Mouse (Mus musculus) heart, embryonic 12.5 days (tissue): Measurements from ENCODE around the gene Wdr45b. TPM values are rescaled to one million over a fixed set of nuclear protein-coding genes. Genes with fewer than 3 reads are reported as not detected.
"Not testable (repeated sequence)": the region's sequence is repeated elsewhere in the genome, so short reads cannot be mapped to it uniquely, and the experiment has no call there.

Experiments used
- ATAC-seq: fragments of 200-750 bp; cut with Nextera tagmentation; 2 replicates; pipeline ENCODE4 v1.8.0; 2017; ENCODE audit warnings: moderate TSS enrichment, moderate library complexity; ENCODE audit not compliant: insufficient number of reproducible peaks, low FRiP score
- H3K27ac ChIP-seq: fragments of 300-500 bp; sonication (generic); 2 replicates; pipeline ENCODE4 v1.5.1; 2016; ENCODE audit warnings: mild to moderate bottlenecking, moderate library complexity; ENCODE audit not compliant: poor library complexity, severe bottlenecking
- H3K27me3 ChIP-seq: fragments of 300-500 bp; sonication (generic); replicated peaks from 2 replicates; pipeline ENCODE4 v1.6.1; 2016; ENCODE audit warnings: mild to moderate bottlenecking, moderate library complexity
- H3K36me3 ChIP-seq: fragments of 300-500 bp; sonication (generic); 2 replicates; pipeline ENCODE4 v1.6.1; 2016; ENCODE audit warnings: mild to moderate bottlenecking, moderate library complexity
- H3K4me1 ChIP-seq: fragments of 300-500 bp; sonication (generic); replicated peaks from 2 replicates; pipeline ENCODE4 v1.6.1; 2016; ENCODE audit warnings: mild to moderate bottlenecking
- H3K4me2 ChIP-seq: fragments of 300-500 bp; sonication (generic); 2 replicates; pipeline ENCODE4 v1.6.1; 2016; ENCODE audit warnings: mild to moderate bottlenecking, moderate library complexity
- H3K4me3 ChIP-seq: fragments of 300-500 bp; sonication (generic); 2 replicates; pipeline ENCODE4 v1.5.1; 2016; ENCODE audit warnings: mild to moderate bottlenecking
- H3K9ac ChIP-seq: fragments of 300-500 bp; sonication (generic); 2 replicates; pipeline ENCODE4 v1.6.1; 2016; ENCODE audit warnings: mild to moderate bottlenecking, moderate library complexity
- H3K9me3 ChIP-seq: fragments of 300-500 bp; sonication (generic); replicated peaks from 2 replicates; pipeline ENCODE4 v1.6.1; 2016; ENCODE audit warnings: mild to moderate bottlenecking, moderate library complexity
- WGBS: fragments of 180-500 bp; shearing (Covaris S2); methylation state at CpG from one replicate; pipeline ENCODE4 v1.1.7; 2016; 5-methylcytosine and 5-hydroxymethylcytosine counted together
- polyA plus RNA-seq: library from polyadenylated mRNA; unstranded; fragments of >200 nt; fragmentation: Nextera tagmentation; extraction: Ambion mirVana; gene quantifications from 2 replicates; pipeline ENCODE4 v1.2.1, GENCODE M21; 2016

Wdr45b gene
- polyA plus RNA-seq, 1 experiment from 2014 or later = 69.9 TPM

- Histone ChIP-seq H3K27me3 (no peaks in the 10 kb centered on the region), H3K4me2 (no peak overlapping the region), H3K36me3 (peaks cover 72% of the 10 kb centered on the region), H3K4me3 (no peak overlapping the region), H3K9ac (no peak overlapping the region), H3K27ac (no peak overlapping the region), H3K9me3 (no peaks in the 10 kb centered on the region), H3K4me1 (no peaks in the 10 kb centered on the region)
- WGBS = 96% methylated on average over 9 of the region's 9 CpGs
- no peak for ATAC-seq
Observed at GRCm38 (mm10) chr11:121328206-121328605, 26.0 kb downstream of the Wdr45b start.

- Histone ChIP-seq H3K4me3 (no peak overlapping the region), H3K9ac (no peak overlapping the region), H3K36me3 (peaks cover 58% of the 10 kb centered on the region), H3K4me1 (no peaks in the 10 kb centered on the region), H3K27ac (no peak overlapping the region), H3K4me2 (no peak overlapping the region), H3K9me3 (0 out of 2 replicates have a peak, but pooled peaks cover 3% of the 10 kb centered on the region), H3K27me3 (no peaks in the 10 kb centered on the region)
- ATAC-seq = no peak
- 93% methylated on average over 5 of the region's 5 CpGs for WGBS
Observed at GRCm38 (mm10) chr11:121326681-121327080, 27.6 kb downstream of the Wdr45b start.

GRCm38 (mm10) chr11:121326034-121326433 is 28.2 kb downstream of the Wdr45b start:
- Histone ChIP-seq H3K9ac (no peak overlapping the region), H3K27ac (no peak overlapping the region), H3K4me2 (no peak overlapping the region), H3K4me3 (no peak overlapping the region), H3K4me1 (no peaks in the 10 kb centered on the region), H3K36me3 (peaks cover 56% of the 10 kb centered on the region), H3K9me3 (peaks cover 7% of the 10 kb centered on the region; the same call in 1 of the 2 replicates), H3K27me3 (no peaks in the 10 kb centered on the region)
- WGBS = 68% methylated on average over 1 of the region's 1 CpGs
- ATAC-seq = no peak

DNA sequence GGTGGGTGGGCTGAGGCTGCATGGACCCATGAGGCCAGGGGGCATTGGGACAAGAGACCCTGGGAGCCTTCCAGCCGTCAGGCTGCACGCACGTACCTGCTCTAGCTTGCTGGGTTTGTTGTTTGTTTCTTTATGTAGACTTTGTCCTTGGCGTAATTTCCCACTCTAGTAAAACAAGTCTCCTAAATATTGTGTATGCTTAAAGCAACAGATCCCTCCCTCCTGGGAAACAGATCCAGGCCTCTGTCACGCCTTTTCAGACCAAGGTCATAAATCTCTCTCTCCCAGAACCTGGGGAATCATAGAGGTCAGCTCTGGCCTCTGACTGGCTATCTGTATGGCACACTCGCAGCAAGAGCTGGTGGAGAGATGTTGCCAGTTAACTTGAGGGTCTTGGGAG is 46.5 kb downstream of the Wdr45b start:
- ATAC-seq, H3K27me3 ChIP-seq, H3K4me3 ChIP-seq, H3K9ac ChIP-seq, H3K27ac ChIP-seq, H3K4me2 ChIP-seq, H3K4me1 ChIP-seq: not testable (repeated sequence)
- Histone ChIP-seq H3K9me3 (peaks cover 11% of the 10 kb centered on the region), H3K36me3 (peaks cover 78% of the 10 kb centered on the region)
- WGBS = 93% methylated on average over 6 of the region's 6 CpGs

DNA sequence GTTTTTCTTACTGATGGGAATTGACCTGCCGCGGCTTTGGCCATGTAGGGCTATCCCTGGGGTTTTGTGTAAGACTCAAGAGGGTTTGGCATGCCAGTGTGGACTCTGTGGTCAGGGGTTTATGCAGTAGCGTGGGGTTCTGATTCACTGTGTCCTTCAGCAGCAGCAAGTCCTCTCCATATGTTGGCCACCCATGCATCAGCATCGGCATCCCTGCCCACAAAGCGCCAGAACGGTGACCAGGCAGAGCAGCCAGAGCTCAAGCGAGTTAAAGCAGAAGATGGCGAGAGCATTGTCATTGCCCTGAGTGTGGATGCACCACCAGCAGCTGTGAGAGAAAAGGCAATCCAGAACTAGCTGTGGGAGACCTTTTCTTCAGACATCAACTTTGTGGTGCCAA is 47.6 kb downstream of the Wdr45b start:
- peaks cover 89% of the 10 kb centered on the region for H3K36me3 ChIP-seq
- WGBS = 92% methylated on average over 8 of the region's 8 CpGs
- no peak for ATAC-seq
- H3K27ac ChIP-seq = no peak overlapping the region
- H3K9ac ChIP-seq = no peak overlapping the region
- H3K4me2 ChIP-seq = no peak overlapping the region
- no peaks in the 10 kb centered on the region for H3K27me3 ChIP-seq
- H3K4me1 ChIP-seq = no peaks in the 10 kb centered on the region
- no peak overlapping the region for H3K4me3 ChIP-seq
- H3K9me3 ChIP-seq = peaks cover 11% of the 10 kb centered on the region

- Histone ChIP-seq H3K4me2 (no peak overlapping the region), H3K27ac (no peak overlapping the region), H3K36me3 (peaks cover 94% of the 10 kb centered on the region), H3K9ac (no peak overlapping the region), H3K4me1 (no peaks in the 10 kb centered on the region), H3K4me3 (no peak overlapping the region), H3K9me3 (peaks cover 6% of the 10 kb centered on the region), H3K27me3 (no peaks in the 10 kb centered on the region)
- ATAC-seq = no peak
- WGBS = 88% methylated on average over 6 of the region's 6 CpGs
Observed at GRCm38 (mm10) chr11:121305371-121305770, 48.9 kb downstream of the Wdr45b start.

- H3K4me2 ChIP-seq = no peak overlapping the region
- no peak overlapping the region for H3K4me3 ChIP-seq
- no peak overlapping the region for H3K27ac ChIP-seq
- no peaks in the 10 kb centered on the region for H3K27me3 ChIP-seq
- H3K36me3 ChIP-seq = peaks cover 93% of the 10 kb centered on the region
- H3K4me1 ChIP-seq = no peaks in the 10 kb centered on the region
- H3K9me3 ChIP-seq = no peaks in the 10 kb centered on the region
- WGBS = 90% methylated on average over 9 of the region's 9 CpGs
- ATAC-seq = no peak
- H3K9ac ChIP-seq = no peak overlapping the region
Observed at GRCm38 (mm10) chr11:121300265-121300664, 54.0 kb downstream of the Wdr45b start.

DNA sequence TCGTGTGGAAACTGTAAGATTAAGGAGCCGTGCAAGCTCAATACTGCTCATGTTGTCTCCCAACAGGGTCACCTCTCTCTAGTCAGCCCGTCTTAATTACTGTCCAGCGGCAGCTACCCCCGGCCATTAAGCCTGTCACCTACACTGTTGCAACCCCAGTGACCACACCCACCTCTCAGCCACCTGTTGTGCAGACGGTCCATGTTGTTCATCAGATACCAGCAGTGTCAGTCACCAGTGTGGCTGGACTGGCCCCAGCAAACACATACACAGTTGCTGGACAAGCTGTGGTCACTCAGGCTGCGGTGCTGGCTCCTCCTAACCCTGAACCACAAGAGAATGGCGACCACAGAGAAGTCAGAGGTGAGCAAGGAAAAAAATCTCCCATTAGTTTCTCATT is 55.8 kb downstream of the Wdr45b start:
- no peaks in the 10 kb centered on the region for H3K27me3 ChIP-seq
- no peak overlapping the region for H3K9ac ChIP-seq
- H3K4me2 ChIP-seq = no peak overlapping the region
- H3K4me1 ChIP-seq = no peaks in the 10 kb centered on the region
- no peaks in the 10 kb centered on the region for H3K9me3 ChIP-seq
- no peak overlapping the region for H3K27ac ChIP-seq
- 89% methylated on average over 8 of the region's 8 CpGs for WGBS
- no peak for ATAC-seq
- H3K4me3 ChIP-seq = no peak overlapping the region
- H3K36me3 ChIP-seq = peaks cover 86% of the 10 kb centered on the region

GRCm38 (mm10) chr11:121294771-121295170 is 59.5 kb downstream of the Wdr45b start:
- WGBS = 92% methylated on average over 5 of the region's 5 CpGs
- Histone ChIP-seq H3K9ac (no peak overlapping the region), H3K9me3 (no peaks in the 10 kb centered on the region), H3K4me1 (no peaks in the 10 kb centered on the region), H3K4me3 (no peak overlapping the region), H3K27me3 (no peaks in the 10 kb centered on the region), H3K27ac (no peak overlapping the region), H3K36me3 (peaks cover 77% of the 10 kb centered on the region), H3K4me2 (no peak overlapping the region)
- no peak for ATAC-seq

DNA sequence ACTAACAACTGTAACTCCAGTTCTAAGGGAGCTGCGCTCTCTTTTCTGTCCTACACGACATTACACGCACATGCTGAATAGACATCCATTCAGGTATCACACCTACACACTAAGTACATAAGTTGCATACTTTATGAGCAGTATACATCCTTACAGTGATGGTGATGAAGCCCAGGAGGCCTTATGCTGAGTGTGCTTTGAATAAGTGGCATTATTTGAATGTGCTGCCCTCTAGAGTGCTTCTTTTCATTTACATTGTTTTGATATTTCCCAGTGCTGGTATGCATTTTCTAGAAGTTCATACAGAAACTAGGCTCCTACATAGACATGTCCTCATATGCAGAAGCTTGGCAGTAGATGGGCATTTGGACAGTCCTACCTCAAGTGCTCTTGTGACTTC is 64.4 kb downstream of the Wdr45b start:
- no peak overlapping the region for H3K27ac ChIP-seq
- peaks cover 79% of the 10 kb centered on the region for H3K36me3 ChIP-seq
- H3K27me3 ChIP-seq = no peaks in the 10 kb centered on the region
- H3K4me3 ChIP-seq = no peak overlapping the region
- no peak overlapping the region for H3K4me2 ChIP-seq
- ATAC-seq = no peak
- H3K9me3 ChIP-seq = no peaks in the 10 kb centered on the region
- WGBS = 94% methylated on average over 3 of the region's 3 CpGs
- H3K4me1 ChIP-seq = 0 out of 2 replicates have a peak, but pooled peaks cover 4% of the 10 kb centered on the region
- no peak overlapping the region for H3K9ac ChIP-seq

GRCm38 (mm10) chr11:121282911-121283310 is 71.3 kb downstream of the Wdr45b start:
- Histone ChIP-seq H3K9ac (peak overlapping the region; percentile 47), H3K9me3 (no peaks in the 10 kb centered on the region), H3K4me1 (peaks cover 53% of the 10 kb centered on the region), H3K4me3 (no peak overlapping the region), H3K36me3 (peaks cover 31% of the 10 kb centered on the region), H3K27ac (peak overlapping the region; percentile 80), H3K27me3 (no peaks in the 10 kb centered on the region), H3K4me2 (peak overlapping the region; percentile 47)
- ATAC-seq = peak; percentile 75
- WGBS = 19% methylated on average over 6 of the region's 6 CpGs

DNA sequence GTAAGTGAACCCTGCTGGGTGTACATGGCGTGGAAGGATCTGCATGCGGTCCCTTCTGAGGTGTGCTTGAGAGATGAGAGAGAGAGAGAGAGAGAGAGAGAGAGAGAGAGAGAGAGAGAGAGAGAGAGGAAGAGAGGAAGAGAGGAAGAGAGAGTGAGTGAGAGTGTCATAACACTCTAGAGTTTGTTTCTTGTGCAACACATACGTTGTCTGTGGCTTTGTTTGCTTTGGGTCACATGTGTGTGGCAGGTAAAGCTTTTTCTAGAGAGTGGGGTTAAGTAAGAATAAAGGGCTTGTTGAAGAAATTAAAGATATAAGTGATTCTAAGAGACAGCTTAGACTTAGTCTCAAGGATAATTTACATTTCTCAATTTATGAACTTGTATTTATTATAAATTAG is 76.2 kb downstream of the Wdr45b start:
- Histone ChIP-seq H3K4me3 (no peak overlapping the region), H3K27me3 (no peaks in the 10 kb centered on the region), H3K36me3 (peaks cover 20% of the 10 kb centered on the region), H3K9ac (no peak overlapping the region), H3K4me2 (no peak overlapping the region), H3K27ac (no peak overlapping the region), H3K4me1 (peaks cover 41% of the 10 kb centered on the region), H3K9me3 (no peaks in the 10 kb centered on the region)
- WGBS = 93% methylated on average over 3 of the region's 3 CpGs
- ATAC-seq = no peak
